Mouse (Mus musculus) hindbrain, embryonic 12.5 days (tissue): Measurements from ENCODE around the gene Clec11a. TPM values are rescaled to one million over a fixed set of nuclear protein-coding genes. Genes with fewer than 3 reads are reported as not detected.

ENCODE experiments used
- ATAC-seq: fragments of 200-750 bp; cut with Nextera tagmentation; 2 replicates; pipeline ENCODE4 v1.8.0; 2017; ENCODE audit warnings: moderate TSS enrichment; ENCODE audit not compliant: low FRiP score
- H3K27ac ChIP-seq: fragments of 300-500 bp; sonication (generic); 2 replicates; pipeline ENCODE4 v1.5.1; 2016; ENCODE audit warnings: mild to moderate bottlenecking
- H3K27me3 ChIP-seq: fragments of 300-500 bp; sonication (generic); 2 replicates; pipeline ENCODE4 v1.6.1; 2016; ENCODE audit warnings: mild to moderate bottlenecking
- H3K36me3 ChIP-seq: fragments of 300-500 bp; sonication (generic); 2 replicates; pipeline ENCODE4 v1.6.1; 2016; ENCODE audit warnings: mild to moderate bottlenecking
- H3K4me1 ChIP-seq: fragments of 300-500 bp; sonication (generic); 2 replicates; pipeline ENCODE4 v1.6.1; 2016
- H3K4me2 ChIP-seq: fragments of 300-500 bp; sonication (generic); replicated peaks from 2 replicates; pipeline ENCODE4 v1.6.1; 2016; ENCODE audit warnings: mild to moderate bottlenecking
- H3K4me3 ChIP-seq: fragments of 300-500 bp; sonication (generic); 2 replicates; pipeline ENCODE4 v1.5.1; 2016; ENCODE audit warnings: mild to moderate bottlenecking
- H3K9ac ChIP-seq: fragments of 300-500 bp; sonication (generic); 2 replicates; pipeline ENCODE4 v1.6.1; 2016; ENCODE audit warnings: mild to moderate bottlenecking, moderate library complexity
- H3K9me3 ChIP-seq: fragments of 300-500 bp; sonication (generic); replicated peaks from 2 replicates; pipeline ENCODE4 v1.6.1; 2016; ENCODE audit warnings: mild to moderate bottlenecking
- WGBS: fragments of 180-500 bp; shearing (Covaris S2); methylation state at CpG from one replicate; pipeline ENCODE4 v1.1.7; 2016; 5-methylcytosine and 5-hydroxymethylcytosine counted together
- polyA plus RNA-seq: library from polyadenylated mRNA; unstranded; fragments of >200 nt; fragmentation: Nextera tagmentation; extraction: Ambion mirVana; gene quantifications from 2 replicates; pipeline ENCODE4 v1.2.1, GENCODE M21; 2016

The Clec11a gene
- polyA plus RNA-seq, result 2.0 and 2.9 TPM in 2 replicates

DNA sequence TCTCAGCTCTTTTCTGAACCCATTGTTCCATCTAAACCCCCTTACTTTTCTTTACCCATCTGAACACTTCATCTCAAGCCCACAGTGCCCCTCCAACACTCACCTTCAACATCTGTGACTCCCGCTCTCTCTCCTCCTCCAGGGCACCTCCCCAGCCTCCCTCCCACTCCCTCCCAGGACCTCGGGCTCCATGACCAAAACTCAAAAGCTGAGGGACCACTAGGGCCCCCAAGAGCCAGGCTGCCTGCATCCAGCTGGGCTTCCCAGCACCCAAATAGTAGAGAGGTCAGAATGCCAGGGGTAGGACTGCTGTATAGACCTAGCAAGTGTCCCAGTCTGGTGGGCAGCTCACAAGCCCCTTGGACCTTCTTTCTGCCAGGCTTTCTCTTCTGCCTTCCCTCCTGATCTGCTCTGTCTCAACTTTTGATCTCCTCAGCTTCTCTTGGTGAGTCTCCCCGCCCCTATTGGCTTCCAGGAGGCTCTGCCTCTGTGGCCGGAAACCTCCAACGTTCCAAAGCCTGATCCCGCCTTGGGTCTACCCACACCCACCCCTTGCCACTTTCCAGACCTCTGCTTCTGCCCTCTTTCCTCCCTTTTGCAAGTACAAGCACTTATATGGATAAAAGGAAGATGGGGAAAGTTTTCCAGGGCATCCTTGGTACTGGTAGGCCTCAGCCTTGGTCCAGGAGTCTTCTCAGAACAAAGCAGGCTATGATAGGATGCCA is at the start of gene Clec11a:
Gene Clec11a (minus strand): TSS at position 387 of the 725 bp plus-strand sequence.
- Histone ChIP-seq H3K9ac (no peak within 1 kb of the TSS), H3K36me3 (no peaks in the 10 kb centered on the region), H3K27ac (peak within 1 kb of the TSS; percentile 96), H3K27me3 (peaks cover 19% of the 10 kb centered on the region; the same call in 1 of the 2 replicates), H3K4me3 (peak within 1 kb of the TSS; percentile 55), H3K9me3 (no peaks in the 10 kb centered on the region), H3K4me2 (peak within 1 kb of the TSS; percentile 63), H3K4me1 (peaks cover 28% of the 10 kb centered on the region)
- WGBS, result 60% methylated on average over 6 of the region's 6 CpGs
- ATAC-seq, result no peak

- no peak overlapping the region for H3K27ac ChIP-seq
- H3K9me3 ChIP-seq, result no peaks in the 10 kb centered on the region
- peaks cover 76% of the 10 kb centered on the region for H3K4me1 ChIP-seq
- no peak overlapping the region for H3K9ac ChIP-seq
- WGBS, result 61% methylated on average over 6 of the region's 6 CpGs
- no peaks in the 10 kb centered on the region for H3K36me3 ChIP-seq
- ATAC-seq, result no peak
- H3K4me3 ChIP-seq, result no peak overlapping the region
- no peak overlapping the region for H3K4me2 ChIP-seq
- H3K27me3 ChIP-seq, result peaks cover 82% of the 10 kb centered on the region
Measured at GRCm38 (mm10) chr7:44355411-44355810, 48.7 kb upstream of the Clec11a start.

- Histone ChIP-seq H3K9me3 (no peaks in the 10 kb centered on the region), H3K36me3 (0 out of 2 replicates have a peak, but pooled peaks cover under 1% of the 10 kb centered on the region), H3K4me2 (peak overlapping the region; percentile 28), H3K27ac (no peak overlapping the region), H3K4me1 (peaks cover 68% of the 10 kb centered on the region), H3K4me3 (no peak overlapping the region), H3K9ac (0 out of 2 replicates have a peak overlapping the region, but pooled peaks have one; percentile 13), H3K27me3 (peaks cover 92% of the 10 kb centered on the region)
- WGBS, result under 1% methylated on average over 34 of the region's 35 CpGs
- no peak for ATAC-seq
Measured at GRCm38 (mm10) chr7:44353601-44354340, 47.1 kb upstream of the Clec11a start.

DNA sequence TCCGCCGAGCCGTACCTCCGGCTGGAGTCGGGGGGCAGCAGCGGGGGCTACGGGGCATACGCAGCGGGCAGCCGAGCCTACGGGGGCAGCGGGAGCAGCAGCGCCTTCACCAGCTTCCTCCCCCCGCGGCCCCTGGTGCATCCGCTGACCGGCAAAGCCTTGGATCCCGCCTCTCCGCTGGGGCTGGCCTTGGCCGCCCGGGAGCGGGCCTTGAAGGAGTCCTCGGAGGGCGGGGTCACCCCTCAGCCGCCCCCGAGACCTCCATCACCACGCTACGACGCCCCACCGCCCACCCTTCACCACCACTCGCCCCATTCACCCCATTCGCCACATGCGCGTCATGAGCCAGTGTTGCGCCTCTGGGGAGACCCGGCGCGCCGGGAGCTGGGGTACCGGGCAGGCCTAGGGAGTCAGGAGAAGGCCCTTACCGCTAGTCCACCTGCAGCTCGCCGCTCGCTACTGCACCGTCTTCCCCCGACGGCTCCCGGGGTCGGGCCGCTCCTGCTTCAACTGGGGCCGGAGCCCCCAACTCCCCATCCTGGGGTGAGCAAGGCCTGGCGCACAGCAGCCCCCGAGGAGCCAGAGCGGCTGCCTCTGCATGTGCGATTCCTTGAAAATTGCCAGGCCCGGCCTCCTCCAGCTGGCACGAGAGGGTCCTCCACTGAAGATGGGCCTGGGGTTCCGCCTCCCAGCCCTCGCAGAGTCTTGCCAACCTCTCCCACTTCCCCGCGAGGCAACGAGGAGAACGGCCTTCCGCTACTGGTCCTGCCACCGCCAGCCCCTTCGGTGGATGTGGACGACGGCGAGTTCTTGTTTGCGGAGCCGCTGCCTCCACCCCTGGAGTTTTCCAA is 46.3 kb upstream of the Clec11a start:
- H3K4me1 ChIP-seq, result peaks cover 64% of the 10 kb centered on the region
- peak overlapping the region; percentile 28 for H3K4me2 ChIP-seq
- no peak for ATAC-seq
- H3K9ac ChIP-seq, result peak overlapping the region; percentile 29
- H3K4me3 ChIP-seq, result peak overlapping the region; percentile 15
- 0 out of 2 replicates have a peak, but pooled peaks cover 4% of the 10 kb centered on the region for H3K36me3 ChIP-seq
- H3K9me3 ChIP-seq, result no peaks in the 10 kb centered on the region
- H3K27me3 ChIP-seq, result peaks cover 94% of the 10 kb centered on the region
- WGBS, result 3% methylated on average over 68 of the region's 71 CpGs
- H3K27ac ChIP-seq, result no peak overlapping the region

GRCm38 (mm10) chr7:44351881-44352749 is 45.4 kb upstream of the Clec11a start:
- Histone ChIP-seq H3K4me2 (peak overlapping the region; percentile 47), H3K36me3 (0 out of 2 replicates have a peak, but pooled peaks cover 4% of the 10 kb centered on the region), H3K4me1 (peaks cover 57% of the 10 kb centered on the region), H3K4me3 (peak overlapping the region; percentile 15; the same call in 1 of the 2 replicates), H3K27ac (no peak overlapping the region), H3K27me3 (peaks cover 92% of the 10 kb centered on the region), H3K9ac (peak overlapping the region; percentile 37), H3K9me3 (no peaks in the 10 kb centered on the region)
- peak; percentile 4; the same call in 1 of the 2 replicates for ATAC-seq
- WGBS, result 3% methylated on average over 69 of the region's 71 CpGs

DNA sequence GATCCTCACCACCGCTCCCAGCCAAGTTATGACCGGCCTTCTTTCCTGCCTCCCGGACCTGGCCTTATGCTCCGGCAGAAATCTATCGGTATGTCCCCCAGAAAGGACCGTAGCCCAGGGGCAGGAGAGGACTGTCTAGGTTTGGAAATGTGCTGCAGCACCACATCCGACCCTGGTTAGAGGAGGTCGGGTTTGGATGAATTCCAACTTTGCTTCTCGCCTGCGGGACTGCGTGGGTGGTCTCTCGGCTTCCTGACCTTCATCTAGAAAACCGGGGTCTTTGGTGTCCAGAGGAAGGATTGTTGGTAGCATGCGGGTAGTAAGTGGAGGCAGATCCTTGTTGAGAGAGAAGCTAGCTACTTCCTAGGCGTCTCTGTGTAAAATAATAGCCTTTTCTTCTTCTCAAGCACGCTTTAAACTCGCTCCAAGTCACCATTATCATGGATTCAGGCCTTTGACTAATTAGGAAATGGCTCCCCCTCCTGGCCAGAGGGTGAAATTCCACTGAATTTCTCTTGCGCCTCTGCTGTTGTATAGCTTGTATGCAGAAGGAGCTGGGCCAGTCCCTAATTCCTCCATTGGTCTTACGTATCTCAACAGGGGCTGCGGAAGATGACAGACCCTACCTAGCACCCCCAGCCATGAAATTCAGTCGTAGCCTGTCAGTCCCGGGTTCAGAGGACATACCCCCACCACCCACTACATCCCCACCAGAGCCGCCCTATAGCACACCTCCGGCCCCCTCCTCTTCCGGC is 44.4 kb upstream of the Clec11a start:
- H3K36me3 ChIP-seq, result peaks cover 7% of the 10 kb centered on the region
- peak overlapping the region; percentile 47 for H3K4me2 ChIP-seq
- H3K4me1 ChIP-seq, result peaks cover 47% of the 10 kb centered on the region
- H3K4me3 ChIP-seq, result peak overlapping the region; percentile 2
- H3K27me3 ChIP-seq, result peaks cover 82% of the 10 kb centered on the region
- H3K9ac ChIP-seq, result peak overlapping the region; percentile 37
- 4% methylated on average over 25 of the region's 25 CpGs for WGBS
- no peak overlapping the region for H3K27ac ChIP-seq
- peak; percentile 46 for ATAC-seq
- H3K9me3 ChIP-seq, result no peaks in the 10 kb centered on the region

DNA sequence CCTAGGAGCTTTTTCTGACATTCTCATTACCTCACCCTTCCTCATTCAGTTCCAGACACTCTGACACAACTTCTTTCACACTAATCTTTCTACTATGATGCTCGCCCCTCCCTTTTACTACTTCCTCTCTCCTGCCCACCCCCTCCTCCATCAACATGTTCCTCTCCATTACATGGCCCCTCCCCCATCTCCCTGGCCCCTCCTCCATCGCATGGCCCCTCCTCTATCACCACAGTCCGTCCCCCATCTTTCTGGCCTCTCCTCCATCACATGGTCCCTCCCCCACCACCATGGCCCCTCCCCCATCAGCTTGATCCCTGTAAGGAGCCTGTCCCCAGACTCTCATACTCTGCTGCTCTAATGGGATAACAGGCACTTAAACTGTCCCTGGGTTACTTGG is 42.3 kb upstream of the Clec11a start:
- no peak overlapping the region for H3K4me3 ChIP-seq
- H3K4me2 ChIP-seq, result no peak overlapping the region
- H3K36me3 ChIP-seq, result peaks cover 25% of the 10 kb centered on the region
- H3K9me3 ChIP-seq, result no peaks in the 10 kb centered on the region
- peaks cover 67% of the 10 kb centered on the region for H3K27me3 ChIP-seq
- no peak overlapping the region for H3K9ac ChIP-seq
- peaks cover 37% of the 10 kb centered on the region for H3K4me1 ChIP-seq
- no peak for ATAC-seq
- no peak overlapping the region for H3K27ac ChIP-seq
- 26% methylated on average over 3 of the region's 3 CpGs for WGBS

DNA sequence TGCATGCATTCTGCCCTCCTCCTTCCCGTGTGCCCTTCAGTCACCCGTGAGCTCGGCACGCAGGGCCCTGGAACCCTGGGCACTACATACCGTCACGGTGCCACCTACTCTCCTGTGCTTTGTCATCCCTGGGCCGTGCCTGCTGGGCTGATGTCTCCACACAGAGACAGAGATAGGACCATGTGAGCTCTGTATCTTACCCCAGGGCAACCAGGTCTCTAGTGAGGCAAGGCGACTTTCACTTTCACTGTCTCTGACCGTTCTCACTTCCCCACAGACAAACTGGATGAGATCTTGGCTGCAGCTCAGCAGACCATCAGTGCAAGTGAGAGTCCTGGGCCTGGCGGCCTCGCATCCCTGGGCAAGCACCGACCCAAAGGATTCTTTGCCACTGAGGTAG is 37.9 kb upstream of the Clec11a start:
- H3K9ac ChIP-seq, result 0 out of 2 replicates have a peak overlapping the region, but pooled peaks have one; percentile 18
- no peak for ATAC-seq
- H3K36me3 ChIP-seq, result peaks cover 35% of the 10 kb centered on the region
- 74% methylated on average over 12 of the region's 12 CpGs for WGBS
- H3K27ac ChIP-seq, result no peak overlapping the region
- peaks cover 41% of the 10 kb centered on the region for H3K27me3 ChIP-seq
- H3K9me3 ChIP-seq, result no peaks in the 10 kb centered on the region
- no peak overlapping the region for H3K4me2 ChIP-seq
- no peak overlapping the region for H3K4me3 ChIP-seq
- no peaks in the 10 kb centered on the region for H3K4me1 ChIP-seq

DNA sequence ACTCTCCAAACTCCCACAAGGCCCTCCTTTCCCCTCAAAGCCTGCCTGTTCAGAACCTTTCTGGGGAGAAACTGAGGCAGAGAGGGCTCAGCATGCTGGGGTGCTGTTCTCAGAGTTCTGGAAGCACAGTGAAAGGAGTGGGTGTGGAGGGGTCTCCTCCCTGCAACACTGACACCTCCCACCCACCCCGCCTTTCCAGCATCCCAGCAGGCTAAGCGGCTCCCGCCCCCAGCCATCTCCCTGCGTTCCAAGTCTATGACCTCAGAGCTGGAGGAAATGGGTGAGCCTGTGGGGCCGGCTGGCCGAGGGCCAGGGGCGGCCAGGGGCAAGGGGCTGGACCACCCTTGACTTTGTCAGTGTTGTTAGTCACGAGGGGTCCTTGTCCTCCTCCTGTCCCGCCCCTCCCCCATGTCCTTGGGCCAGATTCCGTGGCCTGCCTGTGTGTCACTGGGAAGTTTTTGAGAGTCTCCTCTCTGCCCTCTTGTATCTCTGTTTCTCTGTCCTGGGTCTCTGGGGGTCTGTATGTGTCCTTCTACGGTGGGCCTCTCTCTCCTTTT is 36.8 kb upstream of the Clec11a start:
- no peak overlapping the region for H3K27ac ChIP-seq
- no peak for ATAC-seq
- H3K9ac ChIP-seq, result no peak overlapping the region
- no peaks in the 10 kb centered on the region for H3K4me1 ChIP-seq
- H3K4me3 ChIP-seq, result no peak overlapping the region
- no peaks in the 10 kb centered on the region for H3K9me3 ChIP-seq
- H3K27me3 ChIP-seq, result peaks cover 41% of the 10 kb centered on the region
- 21% methylated on average over 9 of the region's 11 CpGs for WGBS
- H3K36me3 ChIP-seq, result peaks cover 32% of the 10 kb centered on the region
- no peak overlapping the region for H3K4me2 ChIP-seq

GRCm38 (mm10) chr7:44341714-44342113 is 35.0 kb upstream of the Clec11a start:
- peaks cover 50% of the 10 kb centered on the region for H3K27me3 ChIP-seq
- H3K36me3 ChIP-seq, result peaks cover 31% of the 10 kb centered on the region
- WGBS, result 70% methylated on average over 5 of the region's 5 CpGs
- no peaks in the 10 kb centered on the region for H3K9me3 ChIP-seq
- no peak overlapping the region for H3K9ac ChIP-seq
- peaks cover 8% of the 10 kb centered on the region for H3K4me1 ChIP-seq
- no peak overlapping the region for H3K27ac ChIP-seq
- H3K4me3 ChIP-seq, result no peak overlapping the region
- no peak overlapping the region for H3K4me2 ChIP-seq
- no peak for ATAC-seq
